Mouse (Mus musculus) embryonic facial prominence, embryonic 13.5 days (tissue): ENCODE results near the gene Galp. TPM values are rescaled to one million over a fixed set of nuclear protein-coding genes. Genes with fewer than 3 reads are reported as not detected.

Source experiments
- ATAC-seq: fragments of 200-750 bp; cut with Nextera tagmentation; 2 replicates; pipeline ENCODE4 v1.8.0; 2017; ENCODE audit warnings: low read depth; ENCODE audit not compliant: insufficient number of reproducible peaks, insufficient read depth, low FRiP score, low TSS enrichment
- H3K27ac ChIP-seq: fragments of 300-500 bp; sonication (generic); 2 replicates; pipeline ENCODE4 v1.5.1; 2015; ENCODE audit warnings: moderate library complexity, mild to moderate bottlenecking, inconsistent platforms
- H3K27me3 ChIP-seq: fragments of 300-500 bp; sonication (generic); 2 replicates; pipeline ENCODE4 v1.6.1; 2015; ENCODE audit warnings: mild to moderate bottlenecking, inconsistent platforms
- H3K36me3 ChIP-seq: fragments of 300-500 bp; sonication (generic); 2 replicates; pipeline ENCODE4 v1.6.1; 2015; ENCODE audit warnings: mild to moderate bottlenecking, inconsistent platforms
- H3K4me1 ChIP-seq: fragments of 300-500 bp; sonication (generic); 2 replicates; pipeline ENCODE4 v1.6.1; 2015; ENCODE audit warnings: inconsistent platforms
- H3K4me2 ChIP-seq: fragments of 300-500 bp; sonication (generic); 2 replicates; pipeline ENCODE4 v1.6.1; 2015; ENCODE audit warnings: moderate library complexity, mild to moderate bottlenecking, inconsistent platforms
- H3K4me3 ChIP-seq: fragments of 300-500 bp; sonication (generic); 2 replicates; pipeline ENCODE4 v1.5.1; 2015; ENCODE audit warnings: mild to moderate bottlenecking, inconsistent platforms
- H3K9ac ChIP-seq: fragments of 300-500 bp; sonication (generic); 2 replicates; pipeline ENCODE4 v1.6.1; 2015; ENCODE audit warnings: mild to moderate bottlenecking, inconsistent platforms
- H3K9me3 ChIP-seq: fragments of 300-500 bp; sonication (generic); 2 replicates; pipeline ENCODE4 v1.6.1; 2016; ENCODE audit warnings: inconsistent platforms
- WGBS: fragments of 180-500 bp; shearing (Covaris S2); methylation state at CpG from one replicate; pipeline ENCODE4 v1.1.7; 2015; ENCODE audit warnings: mixed read lengths; 5-methylcytosine and 5-hydroxymethylcytosine counted together
- polyA plus RNA-seq: library from polyadenylated mRNA; unstranded; fragments of >200 nt; fragmentation: Nextera tagmentation; extraction: Ambion mirVana; gene quantifications from 2 replicates; pipeline ENCODE4 v1.2.1, GENCODE M21; 2015

The Galp gene
- polyA plus RNA-seq, 1 experiment from 2014 or later: not detected

DNA sequence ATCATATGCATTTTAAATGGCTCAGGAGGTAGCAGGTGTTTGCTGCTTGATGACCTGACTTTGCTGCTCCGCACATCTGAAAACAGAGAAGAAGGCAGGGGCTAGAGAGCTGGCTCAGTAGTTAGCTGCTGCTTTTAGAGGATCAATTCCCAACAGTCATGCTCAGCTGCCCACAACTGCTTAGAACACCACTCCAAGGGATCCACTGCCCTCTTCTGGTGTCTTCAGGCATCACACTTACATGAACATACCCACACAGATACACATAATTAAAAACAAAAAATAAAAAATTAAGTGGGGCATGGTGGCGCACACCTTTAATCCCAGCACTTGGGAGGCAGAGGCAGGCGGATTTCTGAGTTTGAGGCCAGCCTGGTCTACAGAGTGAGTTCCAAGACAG is 65.2 kb downstream of the Galp start:
- WGBS: 84% methylated on average over 3 of the region's 3 CpGs
- no peak for ATAC-seq
- H3K36me3 ChIP-seq: no peaks in the 10 kb centered on the region
- no peak overlapping the region for H3K4me2 ChIP-seq
- H3K27ac ChIP-seq: no peak overlapping the region
- no peaks in the 10 kb centered on the region for H3K27me3 ChIP-seq
- 0 out of 2 replicates have a peak, but pooled peaks cover 3% of the 10 kb centered on the region for H3K9me3 ChIP-seq
- no peak overlapping the region for H3K9ac ChIP-seq
- no peak overlapping the region for H3K4me3 ChIP-seq
- H3K4me1 ChIP-seq: no peaks in the 10 kb centered on the region

- 81% methylated on average over 4 of the region's 4 CpGs for WGBS
- Histone ChIP-seq H3K4me2 (no peak overlapping the region), H3K27me3 (no peaks in the 10 kb centered on the region), H3K9ac (no peak overlapping the region), H3K9me3 (0 out of 2 replicates have a peak, but pooled peaks cover 3% of the 10 kb centered on the region), H3K4me3 (no peak overlapping the region), H3K27ac (no peak overlapping the region), H3K4me1 (no peaks in the 10 kb centered on the region), H3K36me3 (no peaks in the 10 kb centered on the region)
- ATAC-seq: no peak
Observed at GRCm38 (mm10) chr7:6262984-6263383, 66.1 kb downstream of the Galp start.

DNA sequence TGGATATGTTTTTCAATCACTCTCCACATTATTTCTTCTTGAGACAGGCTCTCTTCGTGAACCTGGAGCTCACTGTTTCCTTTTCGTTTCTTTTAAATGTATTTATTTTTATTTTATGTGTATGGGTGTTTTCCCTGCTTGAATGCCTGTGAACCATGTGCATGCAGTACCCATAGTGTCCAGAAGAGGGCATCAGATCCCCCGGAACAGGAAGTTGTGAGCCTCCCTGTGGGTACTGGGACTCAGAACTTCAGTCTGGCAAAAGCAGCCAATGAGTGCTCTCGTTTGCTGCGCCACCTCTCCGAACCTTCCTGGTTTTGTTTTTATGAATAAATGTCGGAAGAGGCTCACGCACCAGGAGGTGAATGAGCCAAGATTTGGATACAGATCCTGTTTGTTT is 68.8 kb downstream of the Galp start:
- 0 out of 2 replicates have a peak, but pooled peaks cover 3% of the 10 kb centered on the region for H3K9me3 ChIP-seq
- no peak overlapping the region for H3K27ac ChIP-seq
- H3K9ac ChIP-seq: no peak overlapping the region
- 60% methylated on average over 8 of the region's 8 CpGs for WGBS
- H3K27me3 ChIP-seq: no peaks in the 10 kb centered on the region
- no peak overlapping the region for H3K4me3 ChIP-seq
- no peak overlapping the region for H3K4me2 ChIP-seq
- no peaks in the 10 kb centered on the region for H3K36me3 ChIP-seq
- ATAC-seq: no peak
- H3K4me1 ChIP-seq: no peaks in the 10 kb centered on the region

Other genes starting within 250 kb of the Galp start
- gene Vmn1r65, start 186.1 kb upstream of the Galp start, polyA plus RNA-seq: not detected in 2 replicates
- gene Nlrp4c, start 151.9 kb upstream of the Galp start, polyA plus RNA-seq: not detected in 2 replicates
- gene Zfp787, start 41.1 kb upstream of the Galp start, polyA plus RNA-seq: 21.2 and 28.0 TPM in 2 replicates
- gene Zfp444, start 24.9 kb upstream of the Galp start, polyA plus RNA-seq: 69.5 and 76.0 TPM in 2 replicates
- gene Zscan5b, start 25.2 kb downstream of the Galp start, polyA plus RNA-seq: not detected in 2 replicates
- not detected in 2 replicates for gene Epp13, start 55.6 kb downstream of the Galp start, polyA plus RNA-seq
- 8.3 and 9.7 TPM in 2 replicates for gene Zfp667, start 89.5 kb downstream of the Galp start, polyA plus RNA-seq
- gene Zfp583, start 134.2 kb downstream of the Galp start, polyA plus RNA-seq: 7.8 and 9.2 TPM in 2 replicates
- 3.1 and 4.0 TPM in 2 replicates for gene Gm3854, start 146.7 kb downstream of the Galp start, polyA plus RNA-seq
- gene Zfp78, start 166.2 kb downstream of the Galp start, polyA plus RNA-seq: 2.7 and 4.5 TPM in 2 replicates
- gene Zfp28, start 186.2 kb downstream of the Galp start, polyA plus RNA-seq: 12.8 and 13.7 TPM in 2 replicates
- not detected in 2 replicates for gene Smim17, start 201.6 kb downstream of the Galp start, polyA plus RNA-seq
- not detected in 2 replicates for gene Gm20715, start 213.2 kb downstream of the Galp start, polyA plus RNA-seq
- gene Olfr1344, start 241.6 kb downstream of the Galp start, polyA plus RNA-seq: not detected in 2 replicates